Mouse (Mus musculus) erythroblast, adult 5-6 weeks (primary cell): Measurements from ENCODE around the gene Hnrnpll. TPM values are rescaled to one million over a fixed set of nuclear protein-coding genes. Genes with fewer than 3 reads are reported as not detected.
"Not testable (repeated sequence)": the region's sequence is repeated elsewhere in the genome, so short reads cannot be mapped to it uniquely, and the experiment has no call there.

Experiments
- ATAC-seq: replicated peaks from 2 replicates; pipeline ENCODE4 v1.8.0; 2016; ENCODE audit warnings: moderate number of reproducible peaks, mild to moderate bottlenecking, moderate TSS enrichment, inconsistent platforms; ENCODE audit not compliant: poor library complexity, low FRiP score, severe bottlenecking
- total RNA-seq, 2 experiments: library from RNA; stranded (forward) in 1 of 2; stranded (reverse) in 1 of 2; fragments of 150-400 nt in 1 of 2; fragments of 200-764, 138-1000 nt in 1 of 2; gene quantifications; 2 replicates each; pipeline versions ENCODE4 v1.2.3 to v1.2.4; 2015 to 2017; ENCODE audit warnings: low replicate concordance in 2 of 2

Gene Hnrnpll
- total RNA-seq, 2 experiments from 2014 or later = 24.6 to 37.1 TPM

DNA sequence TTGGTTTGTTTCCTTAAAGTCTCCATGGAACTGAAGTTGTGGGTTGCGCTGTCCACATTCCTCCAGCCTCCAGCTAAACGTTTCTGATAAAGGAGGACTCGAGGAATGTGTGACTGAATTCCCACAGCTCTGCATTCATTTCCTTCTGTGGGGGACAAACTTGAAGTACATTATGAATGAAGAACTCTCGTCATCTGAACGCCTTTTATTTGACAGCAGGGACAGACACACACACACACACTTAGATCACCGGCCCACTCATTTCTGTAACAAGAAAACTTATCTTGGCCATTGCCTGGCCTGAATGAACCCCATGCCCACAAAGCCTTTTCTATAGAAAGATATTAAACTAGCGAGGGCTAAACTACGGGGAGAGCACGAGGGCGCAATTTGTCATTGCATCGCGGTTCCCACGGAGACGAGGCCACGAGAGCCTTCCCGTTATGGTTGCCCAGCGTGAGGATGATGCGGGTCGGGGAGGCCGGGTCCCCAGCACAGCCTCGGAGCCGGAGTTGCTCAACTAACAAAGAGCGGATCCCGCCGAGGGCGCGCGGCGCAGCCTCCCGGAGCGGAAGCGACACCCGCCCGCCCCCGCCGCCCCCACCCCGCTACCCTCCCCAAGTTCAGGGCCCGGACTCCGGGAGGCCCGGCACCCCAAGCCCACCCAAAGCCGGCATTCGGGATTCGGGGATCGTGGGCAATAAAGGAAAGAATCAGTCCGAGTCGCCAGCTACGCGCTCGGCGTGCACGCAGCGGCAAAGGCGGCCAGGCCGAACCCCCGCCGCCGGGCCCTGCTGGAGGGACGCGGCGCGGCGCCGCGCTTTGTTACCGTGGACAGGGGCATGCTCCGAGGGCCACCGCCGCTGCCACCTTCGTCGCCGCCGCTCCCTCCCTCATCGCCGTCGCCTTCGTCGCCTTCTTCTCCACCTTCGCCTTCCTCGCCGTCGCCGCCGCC lies 1.0 kb downstream of the Hnrnpll start:
- ATAC-seq = 0 out of 2 replicates have a peak, but pooled peaks have one; percentile 16

DNA sequence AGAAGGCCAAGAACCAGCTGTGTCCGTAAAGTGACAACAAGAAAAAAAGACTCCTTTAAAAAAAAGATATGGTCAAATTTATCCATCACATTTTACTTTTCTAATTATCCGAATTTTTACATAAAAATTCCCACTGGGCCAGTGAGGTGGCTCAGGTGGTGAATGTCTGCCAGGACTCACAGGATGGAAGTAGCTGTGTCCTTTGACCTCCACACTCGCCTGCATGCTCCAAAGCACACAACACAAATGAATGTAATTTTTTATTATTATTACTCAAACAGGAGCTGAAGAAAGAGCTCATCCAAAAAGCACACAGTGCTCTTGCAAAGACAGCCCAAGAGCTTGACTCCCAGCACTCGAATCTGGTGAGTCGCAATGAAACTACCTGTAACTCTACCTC lies 2.0 kb downstream of the Hnrnpll start:
- no peak for ATAC-seq

GRCm38 (mm10) chr17:80059731-80060130 lies 2.4 kb downstream of the Hnrnpll start:
- no peak for ATAC-seq

GRCm38 (mm10) chr17:80058501-80058900 lies 3.6 kb downstream of the Hnrnpll start:
- no peak for ATAC-seq

GRCm38 (mm10) chr17:80053931-80054734 lies 8.0 kb downstream of the Hnrnpll start:
- 0 out of 2 replicates have a peak, but pooled peaks have one; percentile 27 for ATAC-seq

DNA sequence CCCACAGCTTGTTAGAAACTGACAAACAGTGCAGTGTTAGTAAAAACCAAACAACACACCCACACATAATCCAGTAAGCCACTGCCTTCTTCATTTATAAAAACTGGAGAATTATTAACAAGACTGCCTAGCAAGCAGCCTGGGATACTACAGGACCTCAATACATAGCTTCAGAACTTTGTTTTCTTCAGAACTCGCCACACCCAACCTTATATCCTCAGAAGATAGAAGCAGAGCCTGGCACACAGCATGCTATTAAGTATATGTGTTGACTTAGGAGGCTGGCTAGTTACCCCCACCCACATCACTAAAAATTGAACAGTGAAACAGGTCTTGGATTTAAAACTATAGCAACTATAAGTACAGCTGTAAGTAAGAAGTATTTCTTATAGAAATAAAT lies 10.5 kb downstream of the Hnrnpll start:
- ATAC-seq = no peak

DNA sequence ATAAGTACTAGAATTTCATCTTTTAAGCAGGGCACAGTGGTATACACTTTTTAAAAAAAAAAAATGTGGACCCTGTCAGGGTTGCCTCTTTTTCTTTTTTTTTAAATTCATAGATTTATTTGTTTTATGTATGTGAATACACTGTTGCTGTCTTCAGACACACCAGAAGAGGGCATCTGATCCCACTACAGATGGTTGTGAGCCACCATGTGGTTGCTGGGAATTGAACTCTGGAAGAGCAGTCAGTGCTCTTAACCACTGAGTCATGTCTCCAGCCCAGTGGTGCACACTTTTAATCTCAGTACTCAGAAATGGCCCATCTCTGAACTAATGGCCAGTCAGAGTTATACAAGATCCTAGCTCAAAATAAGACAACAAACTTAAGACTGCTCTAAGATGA lies 12.8 kb downstream of the Hnrnpll start:
- ATAC-seq = not testable (repeated sequence)

DNA sequence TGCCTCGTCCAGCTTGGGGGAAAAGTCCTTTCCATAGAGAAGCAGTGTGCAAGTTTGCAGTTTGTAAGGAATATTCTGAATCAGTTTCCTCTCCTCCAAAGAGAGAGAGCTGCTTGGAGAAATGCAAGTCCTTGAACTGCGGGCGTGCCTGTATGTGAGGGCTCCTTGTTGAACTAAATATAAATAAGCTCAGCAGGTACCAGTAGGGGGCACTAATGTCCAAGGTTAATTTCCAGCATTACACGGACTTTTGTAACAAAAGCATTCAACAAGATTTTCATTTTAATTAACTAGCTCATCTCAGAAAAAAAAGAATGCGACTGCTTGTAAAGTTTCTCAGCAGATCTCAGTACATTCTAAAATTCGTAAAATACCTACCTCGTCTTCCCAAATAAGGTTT lies 13.9 kb downstream of the Hnrnpll start:
- ATAC-seq = peak; percentile 84

GRCm38 (mm10) chr17:80041739-80042138 lies 20.4 kb downstream of the Hnrnpll start:
- no peak for ATAC-seq

GRCm38 (mm10) chr17:80028675-80029074 lies 33.5 kb downstream of the Hnrnpll start:
- no peak for ATAC-seq

DNA sequence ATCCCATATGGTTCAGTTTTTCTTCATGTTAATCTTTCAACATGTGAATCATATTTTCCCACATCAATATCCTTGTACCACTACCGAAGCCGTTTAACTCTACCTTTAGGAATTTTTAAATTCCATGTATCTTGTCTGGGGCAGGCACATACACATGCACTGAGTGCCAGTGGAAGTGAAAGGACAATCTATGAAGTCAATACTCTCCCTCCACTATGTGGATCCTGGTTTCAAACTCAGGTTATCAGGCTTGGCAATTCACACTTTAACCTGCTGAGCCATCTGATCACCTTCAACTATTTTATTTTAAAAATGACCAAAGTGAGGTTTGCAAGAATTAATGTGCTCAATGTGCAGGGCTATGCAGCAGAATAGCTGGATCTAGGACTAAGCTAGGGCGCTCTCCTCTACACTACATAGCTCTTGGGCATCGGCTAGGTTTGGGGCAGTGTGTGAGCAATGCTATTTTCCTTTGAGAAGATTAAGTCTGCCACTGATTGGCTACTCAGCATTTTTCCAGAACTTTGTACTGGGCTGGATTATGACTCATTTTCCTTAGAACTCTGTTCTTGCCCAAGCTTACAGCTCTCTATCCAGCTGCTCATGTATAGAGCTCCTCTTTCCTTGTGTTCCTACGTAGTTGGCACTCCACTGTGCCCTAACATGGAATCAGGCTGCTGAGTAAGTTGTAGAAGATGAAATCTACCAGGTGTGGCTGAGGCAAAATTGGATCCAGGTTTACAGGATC lies 35.8 kb downstream of the Hnrnpll start:
- no peak for ATAC-seq

- ATAC-seq = no peak
Observed at GRCm38 (mm10) chr17:80022090-80022489, 40.0 kb downstream of the Hnrnpll start.

DNA sequence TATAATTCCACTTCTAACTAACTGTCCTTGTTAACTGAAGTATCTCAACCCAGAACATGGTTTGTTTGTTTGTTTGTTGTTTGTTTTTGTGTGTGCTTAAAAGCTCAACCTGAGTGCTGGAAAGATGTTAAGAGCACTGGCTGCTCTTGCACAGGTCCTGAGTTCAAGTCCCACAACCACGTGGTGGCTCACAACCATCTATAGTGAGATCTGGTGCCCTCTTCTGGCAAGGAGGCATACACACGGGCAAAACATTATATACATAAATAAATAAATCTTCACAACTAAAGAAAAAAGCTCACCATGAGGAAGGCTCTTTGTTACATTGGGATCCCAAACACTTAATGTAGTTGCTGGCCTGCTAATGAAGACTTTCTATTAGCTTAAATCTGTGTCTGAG lies 41.6 kb downstream of the Hnrnpll start:
- no peak for ATAC-seq

- no peak for ATAC-seq
Observed at GRCm38 (mm10) chr17:80018976-80019541, 43.1 kb downstream of the Hnrnpll start.

- no peak for ATAC-seq
Observed at GRCm38 (mm10) chr17:80018239-80018975, 43.7 kb downstream of the Hnrnpll start.

- peak; percentile 78 for ATAC-seq
Observed at GRCm38 (mm10) chr17:80017389-80017788, 44.7 kb downstream of the Hnrnpll start.

GRCm38 (mm10) chr17:80016400-80016799 lies 45.7 kb downstream of the Hnrnpll start:
- not testable (repeated sequence) for ATAC-seq

DNA sequence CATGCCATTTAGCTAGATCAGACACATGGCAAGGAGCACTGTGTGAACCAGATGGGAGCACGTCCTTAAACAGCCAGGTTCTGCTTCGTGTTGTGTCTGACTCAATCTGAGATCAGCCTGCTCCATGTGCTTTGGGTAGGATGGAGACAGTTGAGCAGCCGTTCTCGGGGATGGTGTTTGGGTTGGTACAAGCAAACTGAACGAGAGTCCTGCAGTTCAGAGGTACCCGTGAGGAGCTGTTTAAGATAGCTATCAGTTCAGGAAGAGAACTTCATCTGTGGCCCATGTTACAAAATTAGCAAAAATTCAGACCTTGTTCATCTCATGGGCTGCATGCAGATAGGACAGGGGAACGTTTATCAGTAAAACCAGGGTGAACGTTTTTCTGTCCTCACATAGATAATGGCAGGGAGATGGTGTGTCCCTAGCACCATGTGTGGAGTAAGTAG lies 47.7 kb downstream of the Hnrnpll start:
- peak; percentile 62 for ATAC-seq

DNA sequence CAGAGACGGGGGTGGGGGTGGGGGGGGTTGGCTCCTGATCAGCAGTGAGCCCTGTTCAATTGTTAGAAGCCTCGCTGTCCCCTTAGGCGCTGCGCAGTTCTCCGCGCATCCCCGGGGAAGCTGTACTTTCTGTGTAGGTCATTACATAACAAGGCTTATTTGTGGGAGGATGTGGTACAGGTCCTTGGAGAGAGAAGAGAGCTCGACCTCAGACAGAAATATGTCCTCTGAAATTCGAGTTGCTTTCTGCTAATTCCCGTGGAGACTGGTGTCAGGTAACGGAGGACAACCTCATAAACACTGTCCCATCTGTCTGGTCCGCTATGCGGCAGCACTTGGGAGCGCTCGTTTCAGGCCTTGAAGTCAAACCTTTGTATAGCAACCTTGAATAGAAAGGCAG lies 52.2 kb downstream of the Hnrnpll start:
- no peak for ATAC-seq
